Mouse (Mus musculus): ENCODE results near the gene Cdsn. TPM values are rescaled to one million over a fixed set of nuclear protein-coding genes. Genes with fewer than 3 reads are reported as not detected.

Gene Cdsn
- total and polyA plus RNA-seq, 3 experiments, result 0.08 to 0.79 TPM; not detected in 1

DNA sequence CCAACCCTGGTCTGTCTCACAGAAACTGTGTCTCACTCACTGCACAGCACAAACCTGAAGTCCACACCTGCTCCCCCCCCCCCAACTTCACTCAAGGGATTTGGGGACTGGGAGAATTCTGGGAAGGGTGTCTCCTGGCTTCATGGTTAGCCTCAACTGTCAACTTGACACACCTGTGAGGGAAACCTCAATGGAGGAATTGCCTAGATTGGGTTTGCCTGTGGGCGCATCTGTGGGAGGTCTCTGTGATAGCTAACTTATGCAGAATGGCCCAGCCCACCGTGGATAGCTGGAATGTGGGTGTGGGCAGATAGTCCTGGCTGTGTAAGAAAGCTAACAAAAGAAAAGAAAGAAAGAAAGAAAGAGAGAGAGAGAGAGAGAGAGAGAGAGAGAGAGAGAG, 49.3 kb downstream of the Cdsn start, which contains the start of gene Sfta2:
Gene Sfta2 (plus strand): TSS at position 301 of the 400 bp plus-strand sequence.
- H3K79me2 ChIP-seq (ENCODE audit: control insufficient read depth, insufficient read depth, low read length, poor library complexity), result no peaks in the 10 kb centered on the region
- no peak within 1 kb of the TSS for H3K27ac ChIP-seq (ENCODE audit: control insufficient read depth, low read depth, low read length)
- no peak for DNase-seq (ENCODE audit: low read depth, low spot score)
- no peaks in the 10 kb centered on the region for H3K36me3 ChIP-seq (ENCODE audit: control insufficient read depth in 1 of 2, insufficient read depth in 2 of 2, low read length in 2 of 2)
- peak within 1 kb of the TSS; percentile 17; the same call in 1 of the 2 replicates for H3K9ac ChIP-seq (ENCODE audit: control insufficient read depth, low read depth, low read length, poor library complexity, severe bottlenecking)
- peak within 1 kb of the TSS; percentile 23 to 52; a peak in 3 of 4 replicates for H3K4me3 ChIP-seq (ENCODE audit: control insufficient read depth in 1 of 2, insufficient read depth in 1 of 2, low read depth in 2 of 2, low read length in 2 of 2)
- peaks cover 2% of the 10 kb centered on the region in 2 experiments; a peak in 2 of 4 replicates for H3K27me3 ChIP-seq (ENCODE audit: control insufficient read depth in 1 of 2, insufficient read depth in 2 of 2, low read length in 2 of 2)
- no peaks in the 10 kb centered on the region for H3K9me3 ChIP-seq (replicated peaks; ENCODE audit: insufficient read depth, low read length)
- TF ChIP-seq POLR2A (IDR thresholded peaks at IDR 0.05; ENCODE audit: control insufficient read depth in 1 of 2, insufficient read depth in 1 of 2, low read depth in 1 of 2, low read length in 2 of 2, poor library complexity in 1 of 2), result no peak
- no peak for TF ChIP-seq TCF12 (IDR thresholded peaks at IDR 0.05; ENCODE audit: low read depth, low read length)
- no peak for TF ChIP-seq RAD21 (IDR thresholded peaks at IDR 0.05; ENCODE audit: low read depth, low read length)
- no peak for TF ChIP-seq GABPA (IDR thresholded peaks at IDR 0.05; ENCODE audit: low read depth, low read length)
- no peak for TF ChIP-seq CTCF (IDR thresholded peaks at IDR 0.05 in 2 of 3, conservative IDR thresholded peaks at IDR 0.05 in 1 of 3; ENCODE audit: control insufficient read depth in 1 of 3, insufficient read depth in 1 of 3, low read depth in 2 of 3, low read length in 3 of 3, poor library complexity in 1 of 3, severe bottlenecking in 1 of 3)
- no peak for TF ChIP-seq USF2 (IDR thresholded peaks at IDR 0.05; ENCODE audit: borderline replicate concordance in 1 of 2, insufficient read depth in 1 of 2, low read depth in 1 of 2, low read length in 2 of 2)
- no peak for TF ChIP-seq CHD1 (IDR thresholded peaks at IDR 0.05; ENCODE audit: low read depth, low read length)
- TF ChIP-seq POLR2AphosphoS5 (IDR thresholded peaks at IDR 0.05; ENCODE audit: borderline replicate concordance, low read depth, low read length), result no peak
- no peak for TF ChIP-seq USF1 (IDR thresholded peaks at IDR 0.05; ENCODE audit: low read depth, low read length)
- TF ChIP-seq GATA1 (IDR thresholded peaks at IDR 0.05; ENCODE audit: low read depth, low read length), result no peak
- TF ChIP-seq MEF2A (IDR thresholded peaks at IDR 0.05; ENCODE audit: extremely low read depth, insufficient replicate concordance, low read depth, low read length, poor library complexity, severe bottlenecking), result no peak
- peaks cover 0 to 4% of the 10 kb centered on the region in 2 experiments; a peak in 1 of 4 replicates for H3K4me1 ChIP-seq (ENCODE audit: control insufficient read depth in 1 of 2, insufficient read depth in 2 of 2, low read length in 2 of 2)

DNA sequence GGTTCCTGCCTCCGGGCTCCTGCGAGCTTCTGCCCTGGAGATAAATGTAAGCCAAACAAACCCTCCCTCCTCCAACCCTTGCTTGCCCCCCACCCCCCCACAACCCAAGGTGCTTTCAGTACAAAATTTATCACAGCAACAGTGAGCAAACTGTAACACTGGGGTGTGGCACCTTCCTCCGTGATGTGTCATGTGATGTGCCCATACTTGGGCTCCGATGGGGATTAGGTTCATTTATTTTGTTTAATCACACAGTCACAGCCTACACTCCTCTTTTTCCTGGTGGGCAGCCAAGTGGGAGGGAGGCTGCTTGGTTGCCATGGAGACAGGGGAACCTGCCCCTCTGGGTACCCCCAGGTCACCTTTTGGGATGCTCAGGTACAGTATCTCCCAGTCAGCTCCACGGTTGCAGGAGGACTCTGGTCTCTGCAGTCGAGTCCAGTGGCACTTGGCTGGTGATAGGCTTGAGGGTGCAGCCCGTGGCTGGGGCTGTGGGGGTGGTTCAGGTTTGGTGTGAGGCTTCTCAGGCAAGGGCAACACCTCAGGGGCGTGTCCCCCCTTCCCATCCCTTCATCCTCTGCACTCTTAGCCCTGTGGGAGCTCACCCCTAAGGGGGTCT, 49.9 kb downstream of the Cdsn start:
- peaks cover 2 to 3% of the 10 kb centered on the region in 2 experiments; a peak in 2 of 4 replicates for H3K27me3 ChIP-seq (ENCODE audit: control insufficient read depth in 1 of 2, insufficient read depth in 2 of 2, low read length in 2 of 2)
- H3K4me1 ChIP-seq (ENCODE audit: control insufficient read depth in 1 of 2, insufficient read depth in 2 of 2, low read length in 2 of 2), result peaks cover 0 to 4% of the 10 kb centered on the region in 2 experiments; a peak in 1 of 4 replicates
- no peaks in the 10 kb centered on the region for H3K79me2 ChIP-seq (ENCODE audit: control insufficient read depth, insufficient read depth, low read length, poor library complexity)
- TF ChIP-seq ZNF384 (IDR thresholded peaks at IDR 0.05; ENCODE audit: low read depth, low read length) (no peak), MAFK (IDR thresholded peaks at IDR 0.05; ENCODE audit: borderline replicate concordance, low read depth, low read length) (no peak), EP300 (IDR thresholded peaks at IDR 0.05; ENCODE audit: low read depth in 1 of 2, low read length in 2 of 2) (peak in 1 of 2 experiments; percentile 25; a peak in 2 of 4 replicates), GABPA (IDR thresholded peaks at IDR 0.05; ENCODE audit: low read depth, low read length) (no peak), NELFE (IDR thresholded peaks at IDR 0.05; ENCODE audit: low read depth, low read length) (no peak), HCFC1 (IDR thresholded peaks at IDR 0.05; ENCODE audit: low read depth, low read length) (no peak), ZMIZ1 (IDR thresholded peaks at IDR 0.05; ENCODE audit: low read depth, low read length) (no peak), CHD2 (IDR thresholded peaks at IDR 0.05; ENCODE audit: low read length) (no peak), USF1 (IDR thresholded peaks at IDR 0.05; ENCODE audit: low read depth, low read length) (peak; percentile 71), ZKSCAN1 (IDR thresholded peaks at IDR 0.05; ENCODE audit: low read depth, low read length) (no peak)
- H3K36me3 ChIP-seq (ENCODE audit: control insufficient read depth in 1 of 2, insufficient read depth in 2 of 2, low read length in 2 of 2), result no peaks in the 10 kb centered on the region
- peak; percentile 59 for DNase-seq (ENCODE audit: low read depth, low spot score)
- no peak overlapping the region; a peak in 1 of 4 replicates for H3K4me3 ChIP-seq (ENCODE audit: control insufficient read depth in 1 of 2, insufficient read depth in 1 of 2, low read depth in 2 of 2, low read length in 2 of 2)
- no peak overlapping the region for H3K9ac ChIP-seq (ENCODE audit: control insufficient read depth, low read depth, low read length, poor library complexity, severe bottlenecking)
- H3K9me3 ChIP-seq (replicated peaks; ENCODE audit: insufficient read depth, low read length), result no peaks in the 10 kb centered on the region
- H3K27ac ChIP-seq (ENCODE audit: control insufficient read depth, low read depth, low read length), result no peak overlapping the region

Other genes with a start within 250 kb of the Cdsn start
- gene H2-Q1, start 231.7 kb upstream of the Cdsn start, total RNA-seq (2012; rRNA removed), result 1.7 TPM in 2 replicates
- under 1 TPM in 1 of 2 experiments, not detected in 1; 0.52 TPM for gene H2-Q1, start 231.7 kb upstream of the Cdsn start, polyA plus RNA-seq (2012; ENCODE audit: insufficient read depth in 1 of 2, insufficient read length in 2 of 2, low read depth in 1 of 2, low replicate concordance in 2 of 2, missing spikeins in 1 of 2)
- 0.19 and 0.23 TPM in 2 replicates for gene H2-Q2, start 209.9 kb upstream of the Cdsn start, total RNA-seq (2012; rRNA removed)
- gene H2-Q2, start 209.9 kb upstream of the Cdsn start, polyA plus RNA-seq (2012; ENCODE audit: insufficient read depth in 1 of 2, insufficient read length in 2 of 2, low read depth in 1 of 2, low replicate concordance in 2 of 2, missing spikeins in 1 of 2), result 1 to 10 TPM in 1 of 2 experiments, not detected in 1; 4.1 TPM
- gene H2-Q4, start 172.5 kb upstream of the Cdsn start, total RNA-seq (2012; rRNA removed), result 8.9 and 9.1 TPM in 2 replicates
- gene H2-Q4, start 172.5 kb upstream of the Cdsn start, polyA plus RNA-seq (2012; ENCODE audit: insufficient read depth in 1 of 2, insufficient read length in 2 of 2, low read depth in 1 of 2, low replicate concordance in 2 of 2, missing spikeins in 1 of 2), result 10 to 100 TPM in 1 of 2 experiments, not detected in 1; 25.5 TPM
- 1.4 and 1.8 TPM in 2 replicates for gene H2-Q6, start 127.3 kb upstream of the Cdsn start, total RNA-seq (2012; rRNA removed)
- 10 to 100 TPM in 1 of 2 experiments, not detected in 1; 11.7 TPM for gene H2-Q6, start 127.3 kb upstream of the Cdsn start, polyA plus RNA-seq (2012; ENCODE audit: insufficient read depth in 1 of 2, insufficient read length in 2 of 2, low read depth in 1 of 2, low replicate concordance in 2 of 2, missing spikeins in 1 of 2)
- 0.23 TPM in 1 of 2 replicates, not detected in the other for gene H2-Q7, start 113.0 kb upstream of the Cdsn start, total RNA-seq (2012; rRNA removed)
- gene H2-Q7, start 113.0 kb upstream of the Cdsn start, polyA plus RNA-seq (2012; ENCODE audit: insufficient read depth in 1 of 2, insufficient read length in 2 of 2, low read depth in 1 of 2, low replicate concordance in 2 of 2, missing spikeins in 1 of 2), result 1 to 10 TPM in 1 of 2 experiments, not detected in 1; 4.0 TPM
- gene H2-Q10, start 82.0 kb upstream of the Cdsn start, total RNA-seq (2012; rRNA removed), result 0.13 and 0.15 TPM in 2 replicates
- gene H2-Q10, start 82.0 kb upstream of the Cdsn start, polyA plus RNA-seq (2012; ENCODE audit: insufficient read depth in 1 of 2, insufficient read length in 2 of 2, low read depth in 1 of 2, low replicate concordance in 2 of 2, missing spikeins in 1 of 2), result 1 to 10 TPM in 1 of 2 experiments, not detected in 1; 8.9 TPM
- gene Pou5f1, start 46.1 kb upstream of the Cdsn start, total RNA-seq (2012; rRNA removed), result not detected in 2 replicates
- gene Pou5f1, start 46.1 kb upstream of the Cdsn start, polyA plus RNA-seq (2012; ENCODE audit: insufficient read depth in 1 of 2, insufficient read length in 2 of 2, low read depth in 1 of 2, low replicate concordance in 2 of 2, missing spikeins in 1 of 2), result not detected
- gene Tcf19, start 35.3 kb upstream of the Cdsn start, total RNA-seq (2012; rRNA removed), result 16.6 and 20.3 TPM in 2 replicates
- 10 to 100 TPM in 1 of 2 experiments, not detected in 1; 25.7 TPM for gene Tcf19, start 35.3 kb upstream of the Cdsn start, polyA plus RNA-seq (2012; ENCODE audit: insufficient read depth in 1 of 2, insufficient read length in 2 of 2, low read depth in 1 of 2, low replicate concordance in 2 of 2, missing spikeins in 1 of 2)
- 11.6 and 14.3 TPM in 2 replicates for gene Cchcr1, start 35.0 kb upstream of the Cdsn start, total RNA-seq (2012; rRNA removed)
- 10 to 100 TPM in 1 of 2 experiments, not detected in 1; 21.7 TPM for gene Cchcr1, start 35.0 kb upstream of the Cdsn start, polyA plus RNA-seq (2012; ENCODE audit: insufficient read depth in 1 of 2, insufficient read length in 2 of 2, low read depth in 1 of 2, low replicate concordance in 2 of 2, missing spikeins in 1 of 2)
- gene Psors1c2, start 18.9 kb upstream of the Cdsn start, total RNA-seq (2012; rRNA removed), result 0.20 and 0.27 TPM in 2 replicates
- gene Psors1c2, start 18.9 kb upstream of the Cdsn start, polyA plus RNA-seq (2012; ENCODE audit: insufficient read depth in 1 of 2, insufficient read length in 2 of 2, low read depth in 1 of 2, low replicate concordance in 2 of 2, missing spikeins in 1 of 2), result 1 to 10 TPM in 1 of 2 experiments, not detected in 1; 1.3 TPM
- gene 2300002M23Rik, start 15.3 kb downstream of the Cdsn start, total RNA-seq (2012; rRNA removed), result not detected in 2 replicates
- gene 2300002M23Rik, start 15.3 kb downstream of the Cdsn start, polyA plus RNA-seq (2012; ENCODE audit: insufficient read depth in 1 of 2, insufficient read length in 2 of 2, low read depth in 1 of 2, low replicate concordance in 2 of 2, missing spikeins in 1 of 2), result not detected
- not detected in 2 replicates for gene Sfta2, start 49.4 kb downstream of the Cdsn start, total RNA-seq (2012; rRNA removed)
- gene Sfta2, start 49.4 kb downstream of the Cdsn start, polyA plus RNA-seq (2012; ENCODE audit: insufficient read depth in 1 of 2, insufficient read length in 2 of 2, low read depth in 1 of 2, low replicate concordance in 2 of 2, missing spikeins in 1 of 2), result not detected
- gene Gm9573, start 74.5 kb downstream of the Cdsn start, total RNA-seq (2012; rRNA removed), result not detected in 2 replicates
- not detected for gene Gm9573, start 74.5 kb downstream of the Cdsn start, polyA plus RNA-seq (2012; ENCODE audit: insufficient read depth in 1 of 2, insufficient read length in 2 of 2, low read depth in 1 of 2, low replicate concordance in 2 of 2, missing spikeins in 1 of 2)
- gene Mucl3, start 91.6 kb downstream of the Cdsn start, total RNA-seq (2012; rRNA removed), result 0.04 and 0.13 TPM in 2 replicates
- gene Mucl3, start 91.6 kb downstream of the Cdsn start, polyA plus RNA-seq (2012; ENCODE audit: insufficient read depth in 1 of 2, insufficient read length in 2 of 2, low read depth in 1 of 2, low replicate concordance in 2 of 2, missing spikeins in 1 of 2), result under 1 TPM in 1 of 2 experiments, not detected in 1; 0.11 TPM
- 21.8 and 24.0 TPM in 2 replicates for gene Vars2, start 115.5 kb downstream of the Cdsn start, total RNA-seq (2012; rRNA removed)
- gene Vars2, start 115.5 kb downstream of the Cdsn start, polyA plus RNA-seq (2012; ENCODE audit: insufficient read depth in 1 of 2, insufficient read length in 2 of 2, low read depth in 1 of 2, low replicate concordance in 2 of 2, missing spikeins in 1 of 2), result 10 to 100 TPM in 1 of 2 experiments, not detected in 1; 34.0 TPM
- gene Gtf2h4, start 121.6 kb downstream of the Cdsn start, total RNA-seq (2012; rRNA removed), result 68.1 and 76.3 TPM in 2 replicates
- 10 to 100 TPM in 1 of 2 experiments, not detected in 1; 97.6 TPM for gene Gtf2h4, start 121.6 kb downstream of the Cdsn start, polyA plus RNA-seq (2012; ENCODE audit: insufficient read depth in 1 of 2, insufficient read length in 2 of 2, low read depth in 1 of 2, low replicate concordance in 2 of 2, missing spikeins in 1 of 2)
- gene Ddr1, start 152.5 kb downstream of the Cdsn start, total RNA-seq (2012; rRNA removed), result 2.6 TPM in 2 replicates
- 1 to 10 TPM in 1 of 2 experiments, not detected in 1; 7.9 TPM for gene Ddr1, start 152.5 kb downstream of the Cdsn start, polyA plus RNA-seq (2012; ENCODE audit: insufficient read depth in 1 of 2, insufficient read length in 2 of 2, low read depth in 1 of 2, low replicate concordance in 2 of 2, missing spikeins in 1 of 2)

Measured in MEL (cell line).